Mouse (Mus musculus) cerebellum, adult 9-10 months (tissue): ENCODE measurements around the gene Rock2.
A peak's percentile ranks its signal among the peaks of the same experiment; 100 is the strongest.

Experiments
- DNase-seq: peaks from one replicate; pipeline ENCODE4 v3.0.0; 2022

Rock2 gene

DNA sequence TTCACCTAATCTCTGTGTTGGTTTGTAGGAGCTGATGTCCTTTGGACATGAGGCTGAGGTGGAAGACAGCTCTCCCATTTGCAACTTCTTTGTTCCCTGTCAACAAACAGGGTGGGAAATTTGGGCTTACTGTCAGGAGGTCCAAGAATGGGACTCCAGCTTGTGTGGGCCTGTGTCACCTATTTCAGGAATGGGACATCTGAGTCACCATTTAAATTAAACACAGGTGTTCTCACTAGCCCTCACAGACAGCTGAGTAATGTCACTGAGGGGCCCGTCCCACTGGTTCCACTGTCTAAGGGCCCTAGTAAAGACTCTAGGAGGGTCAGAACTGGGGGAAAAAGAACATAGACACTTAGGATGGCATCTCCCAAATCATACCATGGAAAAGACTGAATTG is 22.7 kb upstream of the Rock2 start:
- DNase-seq: no peak

DNA sequence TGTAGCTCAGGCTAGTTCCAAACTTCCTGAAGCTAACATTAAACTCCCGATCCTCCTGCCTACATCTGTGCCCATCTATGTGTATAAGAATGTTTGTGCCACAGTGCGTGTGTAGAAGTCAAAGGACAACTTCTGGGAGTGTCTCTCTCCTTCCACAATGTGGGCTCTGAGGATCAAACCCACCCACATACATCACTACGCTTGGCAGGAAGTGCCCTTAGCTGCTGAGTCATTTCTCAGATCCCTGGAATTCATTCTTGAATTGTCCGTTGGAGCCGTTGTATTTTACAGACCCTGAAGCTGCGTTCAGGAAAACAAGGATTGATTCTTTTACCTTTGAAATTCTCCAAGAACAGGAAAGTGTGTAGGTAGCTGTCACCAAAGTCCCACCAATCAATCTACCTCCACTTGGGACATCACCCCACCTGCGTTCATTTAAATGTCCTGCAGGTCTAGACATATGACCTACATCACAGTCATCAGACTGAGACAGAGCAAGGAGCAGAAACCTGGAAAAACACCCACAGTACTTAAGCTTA is 21.7 kb upstream of the Rock2 start:
- no peak for DNase-seq

DNA sequence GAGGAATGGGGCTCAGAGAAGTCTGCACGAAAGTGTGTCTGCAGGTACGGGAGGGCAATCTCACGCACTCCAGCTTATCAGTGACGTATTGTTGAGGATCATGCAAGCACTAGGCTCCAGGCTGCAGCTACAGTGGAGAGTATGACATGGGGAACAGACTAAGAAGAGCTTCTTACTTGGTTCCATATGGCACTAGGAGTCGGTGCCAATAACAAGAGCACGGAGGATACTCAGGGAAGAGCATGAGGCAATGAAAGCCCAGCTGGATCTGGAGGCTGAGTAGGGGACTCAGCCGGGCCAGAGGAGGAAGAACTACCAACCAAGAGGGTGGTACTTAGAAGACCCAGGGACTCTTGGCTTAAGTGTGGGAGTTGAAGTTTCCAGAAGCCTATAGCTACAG is 21.1 kb upstream of the Rock2 start:
- peak; percentile 84 for DNase-seq

DNA sequence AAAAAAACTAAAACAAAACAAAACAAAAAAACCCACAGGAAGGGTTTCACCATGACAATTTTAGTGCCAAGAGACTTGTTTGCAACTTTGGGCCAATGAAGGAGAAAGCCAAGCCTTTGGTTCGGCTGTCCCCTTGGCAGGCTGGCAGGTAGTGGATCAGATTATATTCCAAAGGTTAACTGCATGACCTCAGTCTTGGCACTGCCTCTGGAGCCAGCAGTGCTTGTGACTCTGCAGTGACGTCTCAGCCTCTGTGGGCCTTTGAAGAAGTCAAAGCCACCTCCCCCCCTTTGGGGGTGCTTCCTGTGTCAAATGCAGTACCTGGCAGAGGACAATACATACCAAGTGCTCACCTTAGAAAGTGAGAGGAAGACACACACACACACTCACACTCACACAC is 20.6 kb upstream of the Rock2 start:
- peak; percentile 64 for DNase-seq

DNA sequence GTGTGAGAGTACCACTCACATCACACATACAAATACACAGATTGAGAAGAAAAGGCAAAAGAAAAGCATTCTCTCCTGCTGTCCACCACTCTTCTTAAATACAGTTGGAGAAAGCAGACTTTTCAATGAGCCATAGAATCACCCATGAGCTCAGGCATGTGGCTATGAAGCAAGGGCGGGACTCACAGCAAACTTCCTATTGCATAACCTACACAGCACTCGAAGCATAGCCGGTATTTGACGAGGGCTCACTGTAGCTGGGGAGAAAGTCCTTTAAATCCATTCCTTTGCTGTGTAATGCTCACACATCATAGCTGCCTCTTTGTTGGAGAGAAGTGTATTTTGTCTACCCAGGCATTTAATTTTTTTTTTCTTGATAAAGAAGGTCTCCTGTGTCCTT is 19.4 kb upstream of the Rock2 start:
- DNase-seq: no peak

DNA sequence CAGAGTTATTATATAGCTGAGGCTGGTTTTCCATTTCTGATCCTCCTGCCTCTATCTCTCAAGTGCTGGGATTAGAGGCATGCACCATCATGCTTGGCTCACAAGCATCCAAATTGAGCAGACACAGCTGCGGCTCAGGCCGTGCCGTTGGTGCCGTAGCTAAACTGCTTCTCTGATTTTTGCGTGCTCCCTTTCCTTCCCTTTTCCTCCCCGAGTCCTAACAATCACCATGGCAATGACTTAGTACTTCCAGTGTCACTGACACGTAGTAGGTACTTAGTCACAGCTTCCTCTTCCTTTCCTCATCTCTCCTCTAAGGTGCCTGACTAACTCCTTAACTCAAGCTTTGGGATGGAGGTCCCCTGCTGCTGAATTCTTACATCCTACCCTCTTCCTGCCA is 19.0 kb upstream of the Rock2 start:
- no peak for DNase-seq

DNA sequence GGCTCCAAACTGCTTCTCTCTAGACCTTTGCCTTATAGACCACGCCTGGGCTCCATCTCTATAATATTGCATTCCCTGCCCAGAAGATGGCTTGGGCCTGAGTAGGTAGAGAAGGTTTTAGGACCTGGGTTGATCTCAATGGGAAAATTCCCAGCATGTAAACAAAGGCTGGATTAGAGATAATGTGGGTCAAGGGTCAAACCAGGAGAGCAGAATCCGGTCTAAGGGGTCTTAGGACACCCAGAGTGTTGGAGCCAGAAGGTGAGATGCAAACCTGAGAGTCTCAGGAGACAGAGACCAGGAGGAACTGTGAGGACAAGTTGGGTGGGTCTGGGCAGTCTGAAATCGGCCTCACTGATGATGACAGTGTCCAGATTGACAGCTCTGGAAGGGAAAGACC is 18.0 kb upstream of the Rock2 start:
- no peak for DNase-seq

DNA sequence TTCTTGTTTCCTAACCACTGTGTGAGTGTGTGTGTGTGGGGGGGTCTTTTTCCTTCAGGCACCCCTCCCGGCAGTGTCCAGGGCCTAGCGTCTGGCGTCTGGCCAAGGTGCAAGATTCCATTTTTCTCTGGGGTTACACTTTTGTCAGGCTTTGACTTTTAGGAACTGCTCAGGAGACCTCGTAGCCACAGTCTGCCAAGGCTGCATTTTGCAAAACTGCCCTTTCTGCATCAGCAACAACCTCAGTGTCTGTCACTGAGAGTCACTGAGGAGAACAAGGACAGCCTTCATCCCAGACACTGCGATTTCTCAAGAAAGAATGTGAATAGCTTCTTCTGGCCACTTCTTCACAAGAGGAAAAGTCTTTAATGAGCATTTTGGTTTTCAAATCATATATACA is 17.6 kb upstream of the Rock2 start:
- DNase-seq: no peak

DNA sequence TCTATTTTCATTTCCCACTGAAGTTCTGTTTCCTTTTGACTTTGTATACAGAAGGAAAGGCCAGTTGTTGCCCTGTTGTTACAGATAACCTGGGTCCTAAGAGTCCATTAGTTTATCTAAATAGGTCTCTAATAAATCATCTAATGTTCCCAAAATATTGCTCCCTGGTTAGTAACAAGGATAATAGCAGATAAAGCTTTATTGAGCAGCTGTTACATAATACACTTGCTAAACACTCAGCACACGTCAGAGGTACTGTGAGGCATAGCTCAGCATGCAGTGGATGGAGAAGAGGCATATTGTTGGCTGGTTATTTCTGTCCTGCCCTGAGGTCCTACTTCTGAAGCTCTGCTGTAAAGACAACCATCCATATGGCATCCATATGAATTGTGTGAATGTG is 17.0 kb upstream of the Rock2 start:
- DNase-seq: no peak

DNA sequence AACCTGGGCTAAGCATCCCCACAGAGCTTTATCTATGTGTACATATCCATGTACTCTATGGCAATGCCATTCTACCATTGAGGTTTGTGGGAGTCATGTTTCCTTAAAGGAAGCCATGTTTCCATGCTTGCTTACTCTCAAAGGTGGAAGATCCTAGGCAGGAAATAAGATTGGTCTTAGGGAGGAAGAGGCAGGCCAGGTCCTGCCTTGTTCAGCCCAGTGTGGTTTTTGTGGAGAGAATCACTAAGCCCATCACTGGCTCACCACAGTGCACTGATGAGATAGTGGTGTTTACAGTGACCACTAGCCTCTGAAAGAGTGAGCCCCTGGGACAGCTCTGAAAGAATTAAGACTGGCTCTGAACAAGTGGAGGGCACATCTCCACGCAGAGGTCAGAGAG is 15.3 kb upstream of the Rock2 start:
- no peak for DNase-seq

DNA sequence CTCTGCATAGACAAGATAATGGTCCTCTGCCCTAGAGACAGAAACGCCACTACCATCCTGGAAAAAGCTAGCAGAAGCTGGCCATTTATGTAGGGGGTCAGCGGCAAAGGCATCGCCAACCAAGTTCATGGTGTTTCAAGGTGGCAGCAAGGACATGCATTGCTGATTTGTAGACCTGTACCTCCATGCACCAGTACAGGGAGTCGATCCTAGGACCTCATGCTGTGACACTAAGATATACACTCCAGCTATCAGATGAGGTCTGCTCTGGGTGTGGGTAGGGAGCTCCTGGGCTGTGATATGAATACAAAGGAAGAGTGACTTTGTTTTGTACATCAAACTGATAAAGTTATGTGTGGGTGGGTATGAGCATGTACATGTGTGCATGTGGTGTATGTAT is 14.6 kb upstream of the Rock2 start:
- no peak for DNase-seq

DNA sequence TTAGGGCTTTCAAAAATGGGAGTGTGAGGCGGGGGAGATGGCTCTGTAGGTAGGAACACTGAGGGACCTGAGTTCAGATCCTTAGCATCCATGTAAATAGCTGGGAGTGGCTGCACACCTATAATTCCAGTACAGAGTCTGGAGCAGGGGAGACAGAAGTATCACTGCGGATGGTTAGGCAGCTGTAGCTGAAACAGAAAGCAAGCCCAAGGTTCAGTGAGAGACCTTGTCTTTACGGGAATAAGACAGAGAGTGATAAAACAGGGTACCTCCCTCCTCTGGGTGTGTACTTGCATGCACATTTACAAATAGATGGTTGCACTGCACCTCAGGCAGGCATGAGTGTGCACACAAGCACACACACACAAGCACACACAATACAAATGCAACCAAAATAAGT is 12.3 kb upstream of the Rock2 start:
- DNase-seq: no peak

DNA sequence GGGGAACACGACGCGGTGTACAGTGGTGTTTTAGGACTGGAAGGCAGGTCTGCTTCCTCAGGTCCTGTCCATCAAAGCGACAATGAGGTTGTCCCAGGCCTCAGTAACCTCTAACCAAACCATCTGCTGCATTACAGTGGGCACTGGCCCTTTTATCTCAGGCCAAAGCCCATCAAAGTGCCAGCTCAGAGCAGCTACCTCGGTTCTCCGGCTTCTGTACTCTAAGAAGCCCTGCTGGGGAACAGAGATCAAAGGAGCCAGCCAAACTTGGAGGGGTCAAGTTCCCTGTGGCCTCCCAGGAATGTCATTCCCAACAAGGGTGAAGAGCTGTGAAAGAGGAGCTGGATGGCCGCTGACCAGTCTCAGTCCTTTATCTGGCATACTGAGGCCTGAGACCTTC is 11.6 kb upstream of the Rock2 start:
- DNase-seq: no peak

DNA sequence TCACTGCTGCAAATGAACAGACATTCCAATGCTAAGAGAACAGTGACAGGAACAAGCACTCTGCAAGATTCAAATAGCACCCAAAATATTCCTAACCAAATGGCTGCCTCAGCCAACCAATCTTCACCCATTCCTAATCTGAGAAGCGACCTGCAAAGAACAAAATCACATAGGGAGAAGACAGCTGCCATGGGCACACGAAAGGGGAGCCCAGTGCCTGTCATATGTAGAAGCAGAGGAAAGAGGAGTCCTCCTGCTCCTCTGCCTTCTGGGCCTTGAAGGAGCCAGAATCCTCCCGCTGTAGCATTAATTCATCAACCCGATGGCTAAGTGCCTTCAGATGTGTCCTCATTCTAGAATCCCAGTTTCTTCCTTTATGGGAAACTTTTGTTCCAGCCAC is 10.2 kb upstream of the Rock2 start:
- no peak for DNase-seq

DNA sequence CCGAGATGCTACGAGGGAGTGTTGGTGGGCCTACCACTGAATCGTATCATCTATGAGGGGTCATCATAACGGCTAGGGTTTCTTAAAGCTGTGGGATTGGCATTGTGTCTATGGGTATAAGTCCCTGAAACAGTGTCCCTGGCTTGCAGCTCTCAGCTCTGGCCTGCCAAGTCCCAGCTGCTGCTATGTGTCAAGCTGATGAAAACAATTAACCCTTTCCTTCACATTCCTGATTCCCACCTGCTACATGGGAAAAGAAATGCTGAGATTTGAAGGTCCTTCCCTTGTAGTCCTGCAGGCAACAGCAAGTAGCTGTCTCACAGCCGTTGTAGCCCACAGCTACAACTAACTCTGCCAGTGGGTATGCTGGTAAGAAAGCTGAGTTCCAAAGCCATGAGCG is 8.3 kb upstream of the Rock2 start:
- DNase-seq: no peak

DNA sequence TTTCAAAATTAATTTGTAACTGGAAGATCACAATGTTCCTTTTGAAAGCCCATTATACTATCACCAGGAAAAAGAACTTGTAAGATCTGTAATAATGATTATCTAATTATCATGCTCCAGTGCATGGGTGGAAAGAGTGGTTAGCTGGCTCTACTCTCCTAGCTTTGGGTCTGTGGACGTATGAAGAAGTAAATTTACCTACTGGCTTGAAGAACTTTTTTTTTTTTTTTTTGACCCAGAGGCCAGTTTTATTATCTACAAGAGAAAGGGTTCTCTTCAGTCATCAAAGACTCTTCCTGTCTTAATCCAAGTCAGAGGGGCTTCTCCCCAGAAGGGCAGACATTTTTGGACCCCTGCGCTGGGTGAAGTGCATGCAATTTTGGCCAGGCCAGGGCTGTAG is 1.7 kb upstream of the Rock2 start:
- no peak for DNase-seq

DNA sequence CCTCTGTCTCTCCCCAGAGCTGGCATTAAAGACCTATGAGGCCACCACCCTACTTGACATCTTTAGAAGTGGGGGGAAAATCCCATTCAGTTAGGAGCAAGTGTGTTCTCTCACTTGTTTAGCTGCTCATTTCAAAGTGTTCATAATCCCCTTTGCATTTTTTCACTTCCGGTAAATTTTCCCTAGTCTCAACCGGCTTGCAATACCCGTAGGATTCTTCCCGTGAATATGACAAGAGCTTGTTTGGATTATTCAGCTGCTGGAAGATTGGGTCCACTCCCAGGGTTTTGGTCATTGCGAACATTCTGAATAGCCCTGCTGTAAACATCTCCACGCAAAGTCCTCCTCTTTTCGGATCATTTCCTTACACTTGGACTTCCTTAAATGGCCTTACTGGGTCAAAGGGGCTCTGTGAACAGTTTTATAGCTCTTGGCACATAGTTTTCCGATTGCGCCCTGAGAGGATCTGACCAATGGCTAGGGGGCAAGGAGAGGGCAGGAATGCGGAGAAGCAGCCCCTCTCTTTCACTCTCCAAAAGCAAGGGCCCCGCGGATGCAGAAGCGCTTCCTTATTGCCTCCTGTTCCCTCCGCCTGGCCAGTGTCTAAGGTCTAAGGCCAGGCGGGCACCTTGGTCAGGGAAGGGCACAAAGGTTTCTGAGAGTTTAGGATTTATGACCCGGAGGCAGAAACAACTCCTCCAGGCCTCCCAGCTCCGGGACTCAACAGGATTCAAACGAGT is 869 bp upstream of the Rock2 start:
- DNase-seq: no peak

DNA sequence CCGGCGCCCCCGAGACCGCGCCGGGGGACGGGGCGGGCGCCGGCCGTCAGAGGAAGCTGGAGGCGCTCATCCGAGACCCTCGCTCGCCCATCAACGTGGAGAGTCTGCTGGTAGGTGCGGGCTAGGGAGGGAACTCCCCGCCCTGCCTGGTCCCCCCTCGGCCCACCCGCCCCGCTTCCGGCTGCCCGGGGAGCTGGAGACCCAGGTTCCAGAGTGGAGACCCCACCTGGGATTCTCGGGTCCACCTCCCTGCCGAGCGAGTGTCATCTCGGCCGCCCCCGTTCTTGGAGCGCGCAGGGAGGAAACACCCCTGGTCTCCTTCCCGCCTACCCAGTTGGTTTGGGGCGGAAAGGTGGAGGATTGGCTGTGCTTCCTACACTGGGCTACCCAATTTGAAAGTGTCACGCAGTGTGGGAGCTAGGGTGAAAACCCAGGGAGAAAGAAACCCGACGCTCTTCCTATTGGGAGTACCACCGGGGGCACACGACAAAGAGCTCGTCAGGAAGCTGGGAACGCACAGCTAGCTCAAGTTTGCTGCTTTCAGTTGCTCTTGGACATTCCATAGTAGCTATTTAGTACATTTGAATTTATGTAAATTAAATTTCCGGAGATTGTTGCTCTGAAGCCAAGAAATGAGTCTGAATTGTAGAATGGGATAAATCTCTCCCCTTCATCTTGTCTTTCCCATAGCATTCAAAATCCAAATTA is 680 bp downstream of the Rock2 start:
- DNase-seq: peak; percentile 69

DNA sequence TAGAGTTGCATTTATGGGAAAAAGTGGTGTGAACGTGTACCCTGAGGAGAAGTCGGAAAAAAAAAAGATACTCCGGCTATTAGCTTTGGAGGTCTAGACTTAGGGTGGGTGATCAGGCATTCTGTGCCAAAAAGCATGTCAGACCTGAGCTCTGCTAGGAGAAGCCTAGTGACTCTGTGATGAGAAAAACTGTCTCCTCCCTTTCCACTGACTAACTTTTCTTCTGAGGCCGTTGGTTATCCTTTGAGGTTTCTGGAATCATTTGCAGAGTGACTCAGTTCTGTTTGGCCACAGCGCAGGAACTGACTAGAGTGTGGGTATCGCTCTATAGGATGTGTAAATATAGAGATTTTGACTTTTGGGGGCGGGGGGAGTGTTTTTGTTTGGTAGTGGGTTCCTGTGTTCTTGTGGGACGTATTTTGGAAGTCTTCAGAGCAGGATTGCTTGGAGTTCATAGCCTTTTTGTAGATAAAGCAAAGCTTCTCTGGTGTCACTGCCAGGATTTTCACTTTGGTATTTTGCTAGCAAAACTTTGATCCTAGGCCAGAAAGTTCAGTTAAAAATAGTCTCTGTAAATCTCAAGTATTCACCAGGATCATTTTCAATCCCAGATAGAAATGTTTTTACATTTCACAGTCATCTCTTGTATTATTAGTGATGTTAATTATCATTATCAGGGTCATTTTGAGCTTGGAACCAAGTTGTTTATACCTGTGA is 1.5 kb downstream of the Rock2 start:
- DNase-seq: peak; percentile 55

DNA sequence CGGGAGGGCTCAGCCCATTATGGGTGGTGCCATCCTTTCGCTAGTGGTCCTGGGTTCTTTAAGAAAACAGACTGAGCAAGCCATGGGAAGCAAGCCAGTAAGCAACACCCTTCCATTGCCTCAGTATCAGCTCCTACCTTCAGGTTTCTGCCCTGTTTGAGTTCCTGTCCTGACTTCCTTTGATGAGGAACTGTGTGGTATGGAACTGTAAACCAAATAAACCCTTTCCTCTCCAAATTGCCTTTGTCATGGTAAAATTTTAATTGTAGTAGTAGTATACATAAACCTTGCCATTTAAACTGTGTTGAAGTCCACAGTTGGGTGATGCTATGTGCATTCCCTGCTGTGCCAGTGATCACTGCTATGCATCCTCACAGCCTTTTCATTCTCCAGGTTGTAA is 2.5 kb downstream of the Rock2 start:
- peak; percentile 56 for DNase-seq

DNA sequence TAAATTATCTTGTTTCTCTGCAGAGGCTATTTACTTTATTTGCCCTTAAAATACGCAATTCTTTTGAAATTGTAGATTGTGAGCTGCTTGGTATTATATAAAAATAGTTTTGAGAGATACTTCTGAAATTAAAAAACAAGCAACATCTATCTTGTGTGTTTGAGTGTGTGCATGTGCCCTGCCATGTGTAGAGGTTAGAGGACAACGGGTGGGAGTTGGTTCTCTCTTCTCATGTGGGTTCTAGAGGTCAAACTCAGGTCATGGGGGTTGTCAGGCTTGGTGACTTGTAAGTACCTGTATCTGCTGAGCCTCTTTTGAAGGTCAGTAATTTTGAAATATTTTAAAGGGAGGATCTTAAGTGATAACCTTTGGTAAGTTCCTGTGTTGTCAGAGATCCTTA is 3.5 kb downstream of the Rock2 start:
- DNase-seq: peak; percentile 52

DNA sequence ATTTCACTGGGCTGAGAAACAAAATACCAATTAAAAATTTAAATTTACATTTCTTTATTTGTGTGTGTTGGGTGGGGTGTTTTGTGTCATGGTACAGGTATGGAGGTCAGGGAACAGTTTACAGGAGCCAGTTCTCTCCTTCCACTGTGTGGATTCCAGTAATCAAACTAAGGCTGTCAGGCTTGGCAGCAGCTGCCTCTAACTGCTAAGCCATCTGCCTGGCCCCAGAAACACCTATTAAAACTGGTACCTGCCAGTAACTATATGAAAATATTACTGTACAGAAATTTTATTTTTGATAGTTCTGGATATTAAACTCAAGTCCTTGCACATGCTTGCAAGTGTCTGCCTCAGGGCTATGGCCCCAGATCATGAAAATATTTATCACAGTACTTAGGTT is 4.1 kb downstream of the Rock2 start:
- DNase-seq: peak; percentile 80

DNA sequence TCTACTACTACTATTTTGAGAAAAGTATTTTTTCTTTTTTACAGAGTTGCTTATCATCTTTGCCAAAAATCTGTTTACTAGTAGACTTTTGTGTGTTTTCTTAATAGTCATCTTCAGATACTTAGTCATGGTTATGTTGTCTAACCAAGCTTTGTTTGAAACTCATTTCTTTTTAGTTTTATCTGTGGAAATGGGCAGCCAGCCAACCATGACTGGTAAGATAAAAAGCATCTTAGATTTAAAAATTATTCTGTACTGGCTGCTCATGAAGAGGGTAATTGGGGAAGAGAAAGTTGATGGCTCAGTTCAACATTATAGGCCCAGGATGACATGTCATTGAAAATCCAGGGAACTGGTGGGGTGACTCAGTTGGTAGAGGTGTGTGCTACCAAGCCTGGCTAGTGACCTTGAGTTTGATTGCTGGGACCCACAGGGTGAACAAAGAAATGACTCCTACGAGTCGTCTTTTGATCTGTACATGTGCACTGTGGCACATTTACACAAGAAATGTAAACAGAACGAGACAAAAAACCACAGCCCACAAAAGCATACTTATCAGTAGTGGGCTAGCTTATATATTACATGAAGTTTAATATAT is 6.0 kb downstream of the Rock2 start:
- no peak for DNase-seq
